Comparison of ENCODE assay signal across 8 mouse cellular contexts in the genomic region with DNA sequence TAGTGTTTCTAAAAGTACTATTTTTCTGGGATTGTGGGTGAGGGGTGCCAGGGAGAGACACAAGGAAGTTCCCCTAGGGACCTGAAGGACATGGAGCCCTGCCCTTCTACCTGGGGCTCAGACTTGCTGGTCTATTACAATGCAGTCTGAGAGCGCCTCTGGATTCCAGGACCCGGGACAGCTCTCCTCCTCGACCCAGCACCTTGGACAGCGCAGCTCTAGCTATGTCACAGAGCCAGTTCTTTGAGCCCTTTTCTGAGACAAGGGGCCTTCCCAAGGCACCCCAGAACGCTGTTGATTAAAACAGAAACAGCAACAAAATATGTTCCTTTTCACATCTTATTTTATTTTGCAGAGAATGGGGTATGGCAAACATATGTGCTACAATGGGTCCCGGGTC. TPM values are rescaled to one million over a fixed set of nuclear protein-coding genes. Genes with fewer than 3 reads are reported as not detected.
DNase-seq lines count a peak whose midpoint lies in the region; ATAC-seq lines count a peak whose summit lies in the region.
"Had no signal": no experiment of that assay in that cellular context is flagged by ENCODE, and none has a peak within 500 bp of the region (broad histone marks: within the 10 kb centered on the region; RNA-seq: fewer than 3 reads in every experiment).

No protein-coding gene starts in this region.

- ATAC-seq in hematopoietic stem cell, adult 5-6 weeks (replicated peaks in 1 of 2; ENCODE audit: insufficient read depth in 1 of 2, low FRiP score in 2 of 2, low TSS enrichment in 1 of 2, low read depth in 1 of 2, poor library complexity in 2 of 2, severe bottlenecking in 2 of 2): peak; percentile 78 to 85

- DNase-seq in spleen, postnatal 4 days (ENCODE audit: low spot score in 2 of 2): peak; percentile 41 to 76
- no peak for DNase-seq in spleen, postnatal 36 days (ENCODE audit: low spot score in 2 of 2)
- peak; percentile 77 for DNase-seq in adrenal gland, postnatal 25 days
- DNase-seq in lung, postnatal 14 days: peak; percentile 81
- peak; percentile 81 for DNase-seq in thymus, postnatal 4 days
- DNase-seq in left cerebral cortex, adult 11 months (ENCODE audit: low spot score): no peak

RNA-seq across cellular contexts. Expression of gene C1qa, which starts 25.9 kb away (rescaled TPM):
- total RNA-seq in adrenal gland, postnatal 25 days (2021): 21.3 and 28.7 TPM in 2 replicates
- 1.1 TPM in 1 of 2 replicates, not detected in the other for total RNA-seq in hematopoietic stem cell, adult 5-6 weeks (2017)

RNA-seq across cellular contexts. Expression of gene C1qc, which starts 31.7 kb away (rescaled TPM):
- total RNA-seq in adrenal gland, postnatal 25 days (2021): 18.2 and 22.5 TPM in 2 replicates
- total RNA-seq in hematopoietic stem cell, adult 5-6 weeks (2017): 1.3 and 1.4 TPM in 2 replicates

RNA-seq across cellular contexts. Expression of gene Epha8, which starts 32.1 kb away (rescaled TPM):
- 0.33 and 0.43 TPM in 2 replicates for total RNA-seq in adrenal gland, postnatal 25 days (2021)
- not detected in 2 replicates for total RNA-seq in hematopoietic stem cell, adult 5-6 weeks (2017)
- total RNA-seq: gastrocnemius, adult 8-10 months had no signal

RNA-seq across cellular contexts. Expression of gene C1qb, which starts 38.5 kb away (rescaled TPM):
- total RNA-seq in adrenal gland, postnatal 25 days (2021): 24.4 and 28.3 TPM in 2 replicates
- 0.25 and 0.31 TPM in 2 replicates for total RNA-seq in hematopoietic stem cell, adult 5-6 weeks (2017)

Comparison
In these comparisons a context has a peak if more than half of its experiments do, and no peak if none do; other contexts are left out.
1. DNase-seq: peak in spleen, postnatal 4 days (2 of 2), adrenal gland, postnatal 25 days (single experiment), lung, postnatal 14 days (single experiment) and thymus, postnatal 4 days (single experiment); none in spleen, postnatal 36 days (0 of 2) and left cerebral cortex, adult 11 months (single experiment).
2. RNA of gene C1qa, which starts 25.9 kb away (total RNA-seq): 21.3 to 28.7 TPM in adrenal gland, postnatal 25 days; 1.1 TPM in hematopoietic stem cell, adult 5-6 weeks; every median in the first group is over 10 times any median in the second.